Mouse (Mus musculus): ENCODE measurements around the gene Spata9. TPM values are rescaled to one million over a fixed set of nuclear protein-coding genes. Genes with fewer than 3 reads are reported as not detected.

Gene Spata9
- polyA plus RNA-seq, 1 experiment from 2014 or later, result 0.19 TPM

DNA sequence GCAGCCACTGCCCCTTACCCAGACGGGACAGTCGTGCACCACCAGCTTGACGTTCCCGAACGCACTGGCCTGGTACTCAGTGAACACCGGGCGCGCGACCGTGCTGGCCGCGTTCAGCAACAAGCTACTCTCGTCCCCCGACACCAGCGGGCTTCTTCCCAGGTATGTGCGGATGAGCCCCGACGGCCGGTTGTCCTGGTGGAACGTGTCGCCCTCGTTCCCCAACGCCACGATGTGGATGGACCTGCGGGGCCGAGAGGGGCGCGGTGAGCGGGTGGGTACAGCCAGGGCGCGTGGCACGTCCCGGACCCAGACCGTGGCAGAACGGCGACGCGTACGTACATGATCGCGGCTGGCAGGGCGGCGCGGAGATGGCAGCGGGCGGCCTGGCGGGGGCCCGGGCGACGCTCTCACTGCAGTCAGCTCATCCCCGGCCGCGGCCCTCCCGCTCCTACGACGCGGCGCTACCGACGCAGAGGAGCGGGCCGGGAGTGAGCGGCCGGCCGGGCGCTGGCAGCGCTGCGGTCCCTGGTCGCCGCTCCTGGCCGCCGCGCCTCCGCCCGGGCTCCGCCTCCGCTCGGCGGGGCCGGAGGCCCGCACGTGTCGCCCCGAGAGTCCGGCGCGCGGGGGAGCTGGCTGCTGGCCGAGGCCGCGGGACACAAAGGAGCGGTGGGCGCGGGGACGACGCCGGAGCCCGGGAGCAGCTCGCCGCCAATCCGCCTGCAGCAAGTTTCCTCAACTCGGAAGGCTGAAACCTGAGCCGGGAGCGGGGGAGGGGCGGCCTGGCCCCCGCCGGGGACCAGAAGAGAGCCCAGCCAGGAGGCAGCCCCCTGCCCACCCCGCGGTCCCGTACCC is 23.5 kb upstream of the Spata9 start, which contains the start of gene Rhobtb3:
Rhobtb3 (minus strand) TSS at position 737 of the 855 bp plus-strand sequence.
- H3K9ac ChIP-seq, result peak within 1 kb of the TSS; percentile 90
- H3K9me3 ChIP-seq, result no peaks in the 10 kb centered on the region
- peak; percentile 73 for ATAC-seq (ENCODE audit: extremely low read depth, insufficient number of reproducible peaks, low FRiP score, low TSS enrichment)
- H3K4me1 ChIP-seq, result peaks cover 24% of the 10 kb centered on the region
- peak within 1 kb of the TSS; percentile 98 for H3K27ac ChIP-seq (replicated peaks)
- H3K4me3 ChIP-seq, result peak within 1 kb of the TSS; percentile 90
- under 1% methylated on average over 82 of the region's 110 CpGs for WGBS
- peak within 1 kb of the TSS; percentile 82 for H3K4me2 ChIP-seq
- H3K27me3 ChIP-seq (replicated peaks), result no peaks in the 10 kb centered on the region
- peaks cover 17% of the 10 kb centered on the region for H3K36me3 ChIP-seq

DNA sequence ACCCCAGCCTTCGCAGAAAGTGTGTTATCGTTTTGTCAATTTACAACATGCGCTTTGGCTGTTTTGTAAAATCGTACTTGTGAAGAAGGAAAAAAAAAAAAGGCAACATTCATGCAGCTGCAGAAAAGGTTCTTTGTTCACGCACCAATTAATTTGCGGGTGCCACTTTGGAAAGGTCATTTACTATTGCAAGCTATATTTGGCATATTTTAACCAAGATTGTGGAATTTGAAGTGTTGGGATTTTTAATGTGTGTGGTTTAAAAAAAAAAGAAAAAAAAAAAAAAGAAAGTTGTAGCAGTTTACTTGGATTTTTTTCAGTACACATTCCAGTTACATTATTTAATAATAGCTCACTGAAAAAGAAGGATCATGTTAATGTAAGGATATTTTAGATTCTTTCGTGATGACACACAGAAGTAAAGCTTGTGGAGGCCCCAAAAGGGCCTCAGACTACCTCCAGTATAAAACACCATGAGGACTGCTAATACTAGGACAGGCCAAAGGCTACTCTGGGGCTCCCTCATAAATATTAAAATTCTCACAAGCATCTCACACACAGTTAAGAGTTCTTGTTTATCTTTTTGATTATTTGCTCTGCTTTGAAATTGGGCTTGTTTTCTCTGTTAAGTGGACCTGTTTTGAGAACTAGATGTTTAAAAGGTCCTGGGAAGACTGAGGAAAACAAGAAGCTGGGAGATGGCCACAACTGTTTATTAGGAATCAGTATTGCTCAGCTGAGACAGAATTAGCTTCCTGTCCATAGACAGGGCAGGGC is 22.7 kb upstream of the Spata9 start:
- Histone ChIP-seq H3K4me1 (peaks cover 22% of the 10 kb centered on the region), H3K4me3 (peak overlapping the region; percentile 90), H3K27ac (replicated peaks) (peak overlapping the region; percentile 98), H3K9ac (peak overlapping the region; percentile 90), H3K36me3 (peaks cover 9% of the 10 kb centered on the region), H3K9me3 (no peaks in the 10 kb centered on the region), H3K4me2 (peak overlapping the region; percentile 82), H3K27me3 (replicated peaks) (no peaks in the 10 kb centered on the region)
- ATAC-seq (ENCODE audit: extremely low read depth, insufficient number of reproducible peaks, low FRiP score, low TSS enrichment), result no peak
- WGBS, result 3% methylated on average over 7 of the region's 7 CpGs

DNA sequence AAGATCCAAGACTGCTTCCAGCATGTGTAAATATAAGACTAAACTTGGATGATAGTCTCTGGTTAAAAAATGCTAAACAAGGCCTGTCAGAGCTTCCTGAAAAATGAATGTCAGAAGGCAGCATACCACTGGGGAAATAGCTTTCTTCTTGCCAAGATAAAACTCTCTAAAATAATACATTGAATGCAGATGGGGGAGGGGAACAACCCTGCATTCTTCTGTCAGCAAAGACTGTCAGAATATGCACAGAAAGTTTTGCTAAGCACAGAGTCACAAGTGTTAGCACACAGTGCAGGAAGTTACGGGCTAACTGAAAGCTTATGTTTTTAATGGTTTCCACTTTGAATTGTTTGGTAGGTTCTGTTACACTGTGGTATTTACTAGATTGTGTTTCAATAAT is 16.7 kb upstream of the Spata9 start:
- Histone ChIP-seq H3K27me3 (replicated peaks) (no peaks in the 10 kb centered on the region), H3K27ac (replicated peaks) (no peak overlapping the region), H3K4me3 (no peak overlapping the region), H3K36me3 (no peaks in the 10 kb centered on the region), H3K4me2 (no peak overlapping the region), H3K4me1 (peaks cover 9% of the 10 kb centered on the region), H3K9ac (no peak overlapping the region), H3K9me3 (no peaks in the 10 kb centered on the region)
- no peak for ATAC-seq (ENCODE audit: extremely low read depth, insufficient number of reproducible peaks, low FRiP score, low TSS enrichment)
- WGBS, result 20% methylated on average over 1 of the region's 1 CpGs

DNA sequence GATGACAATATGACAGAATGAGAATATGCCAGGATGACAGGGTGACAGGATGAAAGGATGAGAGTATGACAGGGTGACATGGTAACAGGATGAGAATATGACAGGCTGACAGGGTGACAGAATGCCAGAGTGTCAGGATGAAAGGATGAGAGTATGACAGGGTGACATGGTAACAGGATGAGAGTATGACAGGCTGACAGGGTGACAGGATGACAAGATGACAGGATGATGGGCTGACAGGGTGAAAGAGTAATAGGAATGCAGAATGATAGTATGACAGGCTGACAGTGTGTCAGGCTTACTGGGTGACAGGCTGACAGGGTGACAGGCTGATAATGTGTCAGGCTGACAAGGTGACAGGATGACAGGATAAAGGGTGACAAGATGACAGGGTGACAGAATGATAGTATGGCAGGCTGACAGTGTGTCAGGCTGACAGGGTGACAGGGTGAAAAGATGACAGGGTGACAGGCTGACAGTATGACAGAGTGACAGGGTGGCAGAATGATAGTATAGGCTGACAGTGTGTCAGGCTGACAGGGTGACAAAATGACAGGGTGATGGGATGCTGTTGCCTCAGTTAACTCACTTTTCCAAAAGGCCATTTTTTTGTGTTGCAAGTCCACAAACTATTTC is 11.5 kb upstream of the Spata9 start:
- H3K4me1 ChIP-seq, result peaks cover 3% of the 10 kb centered on the region
- H3K9me3 ChIP-seq, result no peaks in the 10 kb centered on the region
- H3K27ac ChIP-seq (replicated peaks), result no peak overlapping the region
- H3K36me3 ChIP-seq, result no peaks in the 10 kb centered on the region
- H3K27me3 ChIP-seq (replicated peaks), result no peaks in the 10 kb centered on the region
- no peak overlapping the region for H3K9ac ChIP-seq
- no peak overlapping the region for H3K4me3 ChIP-seq
- ATAC-seq (ENCODE audit: extremely low read depth, insufficient number of reproducible peaks, low FRiP score, low TSS enrichment), result no peak
- H3K4me2 ChIP-seq, result no peak overlapping the region

DNA sequence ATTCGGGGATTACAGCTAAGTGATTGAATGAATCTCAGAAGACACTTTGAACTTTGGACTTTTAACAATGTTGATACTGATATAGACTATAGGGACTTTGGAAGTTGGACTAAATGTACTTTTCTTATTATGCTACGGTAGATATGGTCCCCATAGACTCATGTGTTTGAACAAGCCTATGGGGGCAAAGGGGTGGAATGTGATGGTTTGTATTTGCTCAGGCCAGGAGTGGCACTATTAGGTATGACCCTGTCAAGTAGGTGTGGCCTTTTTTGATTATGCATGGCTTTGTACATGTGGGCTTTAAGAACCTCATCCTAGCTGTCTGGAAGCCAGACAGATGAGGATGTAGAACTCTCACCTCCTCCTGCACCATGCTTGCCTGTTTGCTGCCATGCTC is 7.5 kb downstream of the Spata9 start:
- no peak for ATAC-seq (ENCODE audit: extremely low read depth, insufficient number of reproducible peaks, low FRiP score, low TSS enrichment)
- Histone ChIP-seq H3K27me3 (replicated peaks) (no peaks in the 10 kb centered on the region), H3K4me2 (no peak overlapping the region), H3K27ac (replicated peaks) (no peak overlapping the region), H3K4me1 (no peaks in the 10 kb centered on the region), H3K9ac (no peak overlapping the region), H3K4me3 (no peak overlapping the region), H3K9me3 (no peaks in the 10 kb centered on the region), H3K36me3 (no peaks in the 10 kb centered on the region)
- WGBS, result 68% methylated on average over 2 of the region's 2 CpGs

DNA sequence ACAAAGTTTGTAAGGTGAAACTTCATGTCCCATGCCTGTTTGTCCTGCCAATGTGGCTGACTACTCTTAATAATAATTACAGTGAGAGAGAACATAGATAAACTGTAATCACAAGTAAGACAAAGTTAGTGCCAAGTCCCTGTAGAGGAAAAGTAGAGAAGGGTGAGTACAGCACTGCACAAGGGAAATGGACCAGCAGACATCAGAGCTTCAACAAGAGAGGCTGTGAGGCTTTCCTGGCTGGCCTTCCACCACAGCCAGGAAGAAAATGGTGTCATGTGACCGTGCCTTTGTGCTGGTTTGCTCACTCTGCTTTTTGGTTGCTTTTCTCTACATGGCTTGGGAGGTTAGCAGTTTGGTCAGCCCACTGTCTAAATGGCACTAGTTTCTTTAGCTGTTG is 8.7 kb downstream of the Spata9 start:
- H3K9ac ChIP-seq, result no peak overlapping the region
- H3K4me1 ChIP-seq, result no peaks in the 10 kb centered on the region
- 53% methylated on average over 1 of the region's 1 CpGs for WGBS
- no peak overlapping the region for H3K27ac ChIP-seq (replicated peaks)
- H3K9me3 ChIP-seq, result no peaks in the 10 kb centered on the region
- H3K36me3 ChIP-seq, result no peaks in the 10 kb centered on the region
- no peaks in the 10 kb centered on the region for H3K27me3 ChIP-seq (replicated peaks)
- no peak for ATAC-seq (ENCODE audit: extremely low read depth, insufficient number of reproducible peaks, low FRiP score, low TSS enrichment)
- H3K4me2 ChIP-seq, result no peak overlapping the region
- no peak overlapping the region for H3K4me3 ChIP-seq

DNA sequence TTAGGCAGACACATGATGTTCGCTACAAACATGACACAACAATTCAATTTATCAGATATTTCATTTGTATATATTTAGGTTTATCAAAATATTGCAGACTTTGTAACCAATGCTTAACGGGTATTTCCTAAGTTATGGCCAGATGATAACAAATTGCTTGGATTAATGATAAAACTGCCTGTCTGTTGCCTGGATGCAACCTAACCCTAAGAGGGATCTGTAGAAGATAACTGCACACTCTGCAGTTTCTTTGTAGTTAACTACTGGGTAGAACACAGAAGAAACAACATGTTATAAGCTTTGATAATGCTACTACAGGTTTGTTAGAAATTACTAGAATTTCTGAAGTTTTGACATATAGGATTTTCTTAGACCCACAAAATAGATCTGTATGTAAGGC is 9.3 kb downstream of the Spata9 start:
- Histone ChIP-seq H3K27me3 (replicated peaks) (no peaks in the 10 kb centered on the region), H3K36me3 (no peaks in the 10 kb centered on the region), H3K9me3 (no peaks in the 10 kb centered on the region), H3K27ac (replicated peaks) (no peak overlapping the region), H3K4me1 (no peaks in the 10 kb centered on the region), H3K9ac (no peak overlapping the region), H3K4me3 (no peak overlapping the region), H3K4me2 (no peak overlapping the region)
- 74% methylated on average over 2 of the region's 2 CpGs for WGBS
- no peak for ATAC-seq (ENCODE audit: extremely low read depth, insufficient number of reproducible peaks, low FRiP score, low TSS enrichment)

DNA sequence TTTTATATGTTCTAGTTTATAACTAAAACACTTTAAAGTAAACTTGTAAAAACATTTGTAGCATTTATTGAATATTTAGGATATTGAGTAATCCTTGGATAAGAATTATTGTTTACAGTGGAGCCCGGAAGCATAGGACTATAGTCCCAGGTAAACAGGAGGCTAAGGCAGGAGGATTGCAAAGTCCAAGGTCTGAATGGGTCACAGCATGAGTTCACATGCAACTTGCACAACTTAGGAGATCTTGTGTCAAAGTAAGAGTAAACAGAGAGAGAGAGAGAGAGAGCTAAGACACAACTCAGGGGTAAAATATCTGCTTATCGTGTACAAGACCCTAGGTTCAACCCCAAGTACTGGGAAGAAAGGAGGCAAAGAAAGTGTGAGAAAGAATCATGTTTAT is 9.7 kb downstream of the Spata9 start:
- no peak; the same call in 1 of the 2 replicates for ATAC-seq (ENCODE audit: extremely low read depth, insufficient number of reproducible peaks, low FRiP score, low TSS enrichment)

DNA sequence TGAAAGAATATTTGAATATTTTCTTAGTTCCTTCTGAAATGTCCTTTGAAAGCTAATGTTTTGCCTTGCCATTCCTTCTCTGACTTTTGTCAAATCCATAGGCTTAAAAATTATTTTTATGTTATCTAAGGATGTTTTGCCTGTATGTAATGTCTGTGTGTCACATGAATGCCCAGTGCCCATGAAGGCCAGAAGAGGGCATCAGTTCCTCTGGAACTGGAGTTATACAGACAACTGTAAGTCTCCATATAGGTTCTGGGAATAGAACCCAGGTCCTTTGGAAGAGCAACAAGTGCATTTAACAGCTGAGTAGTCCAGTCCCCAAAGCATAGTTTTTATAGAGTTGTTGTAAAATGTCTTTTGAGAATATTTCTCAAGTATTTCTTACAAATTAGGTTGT is 15.0 kb downstream of the Spata9 start:
- ATAC-seq (ENCODE audit: extremely low read depth, insufficient number of reproducible peaks, low FRiP score, low TSS enrichment), result no peak
- H3K9ac ChIP-seq, result no peak overlapping the region
- H3K4me3 ChIP-seq, result no peak overlapping the region
- no peaks in the 10 kb centered on the region for H3K4me1 ChIP-seq
- no peak overlapping the region for H3K4me2 ChIP-seq
- no peak overlapping the region for H3K27ac ChIP-seq (replicated peaks)
- no peaks in the 10 kb centered on the region for H3K27me3 ChIP-seq (replicated peaks)
- no peaks in the 10 kb centered on the region for H3K36me3 ChIP-seq
- H3K9me3 ChIP-seq, result no peaks in the 10 kb centered on the region

More for the DNA sequence above, 9.7 kb downstream of the Spata9 start:
- Histone ChIP-seq H3K36me3 (no peaks in the 10 kb centered on the region), H3K4me3 (no peak overlapping the region), H3K9ac (no peak overlapping the region), H3K4me2 (no peak overlapping the region), H3K9me3 (no peaks in the 10 kb centered on the region), H3K4me1 (no peaks in the 10 kb centered on the region), H3K27me3 (replicated peaks) (no peaks in the 10 kb centered on the region), H3K27ac (replicated peaks) (no peak overlapping the region)
- 69% methylated on average over 2 of the region's 2 CpGs for WGBS

DNA sequence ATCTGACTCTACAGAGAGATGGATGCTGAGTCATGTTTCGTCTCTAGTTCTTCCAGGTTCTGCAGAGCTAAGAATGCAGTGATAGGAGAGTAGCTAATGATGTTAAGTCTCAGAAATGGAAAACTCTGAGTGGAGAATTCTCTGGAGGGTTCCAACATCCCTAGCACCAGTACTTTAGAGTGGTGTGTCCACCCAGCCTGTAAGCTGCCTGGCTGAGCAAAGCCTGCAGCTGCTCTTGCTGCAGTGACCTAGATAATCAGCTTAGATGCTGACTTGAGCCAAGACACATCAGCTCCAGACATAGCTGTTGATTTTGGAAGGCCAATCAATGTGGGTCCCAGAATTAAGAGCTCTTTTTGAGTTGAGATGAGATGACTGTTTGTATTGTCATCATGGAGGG is 21.1 kb downstream of the Spata9 start:
- peaks cover 7% of the 10 kb centered on the region; the same call in 1 of the 2 replicates for H3K4me1 ChIP-seq
- no peaks in the 10 kb centered on the region for H3K9me3 ChIP-seq
- H3K9ac ChIP-seq, result no peak overlapping the region
- H3K27ac ChIP-seq (replicated peaks), result no peak overlapping the region
- 87% methylated on average over 1 of the region's 1 CpGs for WGBS
- no peaks in the 10 kb centered on the region for H3K36me3 ChIP-seq
- ATAC-seq (ENCODE audit: extremely low read depth, insufficient number of reproducible peaks, low FRiP score, low TSS enrichment), result no peak
- no peaks in the 10 kb centered on the region for H3K27me3 ChIP-seq (replicated peaks)
- no peak overlapping the region for H3K4me2 ChIP-seq
- H3K4me3 ChIP-seq, result no peak overlapping the region

Measured in heart, embryonic 13.5 days (tissue).